Mouse (Mus musculus) hindbrain, embryonic 10.5 days (tissue): Measurements from ENCODE around the gene Lgals3. TPM values are rescaled to one million over a fixed set of nuclear protein-coding genes. Genes with fewer than 3 reads are reported as not detected.

ENCODE experiments used
- DNase-seq: peaks from one replicate; pipeline ENCODE4 v3.0.0-alpha.2; 2017; ENCODE audit warnings: low spot score
- H3K27ac ChIP-seq: fragments of 300-500 bp; sonication (generic); 2 replicates; pipeline ENCODE4 v1.5.1; 2016; ENCODE audit warnings: mild to moderate bottlenecking, moderate library complexity
- H3K27me3 ChIP-seq: fragments of 300-500 bp; sonication (generic); 2 replicates; pipeline ENCODE4 v1.6.1; 2016; ENCODE audit warnings: mild to moderate bottlenecking; ENCODE audit not compliant: poor library complexity, insufficient read depth, severe bottlenecking
- H3K36me3 ChIP-seq: fragments of 300-500 bp; sonication (generic); 2 replicates; pipeline ENCODE4 v1.6.1; 2016; ENCODE audit warnings: mild to moderate bottlenecking, moderate library complexity
- H3K4me1 ChIP-seq: fragments of 300-500 bp; sonication (generic); replicated peaks from 2 replicates; pipeline ENCODE4 v1.6.1; 2016; ENCODE audit warnings: mild to moderate bottlenecking
- H3K4me3 ChIP-seq: fragments of 300-500 bp; sonication (generic); 2 replicates; pipeline ENCODE4 v1.5.1; 2016; ENCODE audit warnings: mild to moderate bottlenecking, moderate library complexity
- H3K9me3 ChIP-seq: fragments of 300-500 bp; sonication (generic); 2 replicates; pipeline ENCODE4 v1.6.1; 2016; ENCODE audit warnings: mild to moderate bottlenecking, moderate library complexity
- WGBS: fragments of 180-500 bp; shearing (Covaris S2); methylation state at CpG from one replicate; pipeline ENCODE4 v1.1.7; 2016; 5-methylcytosine and 5-hydroxymethylcytosine counted together
- polyA plus RNA-seq: library from polyadenylated mRNA; unstranded; fragments of >200 nt; fragmentation: Nextera tagmentation; extraction: Ambion mirVana; gene quantifications from 2 replicates; pipeline ENCODE4 v1.2.1, GENCODE M21; 2016

Gene Lgals3
- polyA plus RNA-seq, 1 experiment from 2014 or later, result 0.43 TPM

DNA sequence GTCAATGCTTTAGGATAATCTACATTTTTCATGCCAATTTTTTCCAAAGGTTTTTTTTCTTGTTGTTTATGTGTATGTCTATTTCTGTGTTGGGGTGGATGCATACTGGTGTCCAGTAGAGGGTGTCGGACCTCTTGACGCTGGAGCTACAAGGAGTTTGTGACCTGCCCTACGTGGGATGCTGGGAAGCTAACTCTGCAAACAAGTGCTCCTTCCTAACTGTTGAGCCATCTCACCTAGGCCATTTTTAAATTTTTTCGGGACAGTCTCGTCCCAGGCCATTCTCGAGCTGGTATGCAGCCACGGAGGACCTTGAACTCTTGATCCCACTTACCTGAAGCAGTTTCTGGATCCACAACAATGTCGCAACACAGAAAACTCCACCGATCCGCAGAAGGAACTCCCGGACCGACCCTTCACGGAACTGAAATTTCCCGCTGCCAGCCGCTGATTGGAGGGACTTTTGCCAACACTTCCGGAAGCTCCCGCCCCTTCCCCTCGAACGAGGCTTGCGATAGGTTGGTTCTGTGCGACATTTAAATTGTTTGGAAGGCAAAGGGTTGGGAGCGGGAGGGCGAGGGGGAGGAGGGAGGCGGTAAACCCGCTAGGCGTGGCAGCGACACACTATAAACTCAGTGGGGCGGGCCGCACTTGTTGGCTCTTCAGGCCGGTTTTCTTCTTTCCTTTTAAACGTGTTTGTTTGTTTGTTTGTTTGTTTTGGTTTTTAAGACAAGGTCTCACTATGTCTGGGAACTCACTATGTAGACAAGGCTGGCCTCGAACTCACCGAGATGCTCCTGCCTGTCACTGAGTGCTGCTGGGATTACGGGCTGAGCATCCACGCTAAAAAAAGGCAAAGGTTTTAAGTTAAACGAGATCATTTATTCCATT is 50.5 kb downstream of the Lgals3 start, which contains the start of gene Dlgap5:
Dlgap5 (minus strand) TSS at position 633 of the 891 bp plus-strand sequence.
- peaks cover 16% of the 10 kb centered on the region for H3K4me1 ChIP-seq
- peak; percentile 95 for DNase-seq
- H3K27ac ChIP-seq, result peak within 1 kb of the TSS; percentile 90
- peak within 1 kb of the TSS; percentile 76 for H3K4me3 ChIP-seq
- no peaks in the 10 kb centered on the region for H3K27me3 ChIP-seq
- H3K36me3 ChIP-seq, result peaks cover 36% of the 10 kb centered on the region
- no peaks in the 10 kb centered on the region for H3K9me3 ChIP-seq
- 2% methylated on average over 36 of the region's 36 CpGs for WGBS

GRCm38 (mm10) chr14:47418666-47418991 is 51.1 kb downstream of the Lgals3 start:
- Histone ChIP-seq H3K36me3 (peaks cover 30% of the 10 kb centered on the region), H3K4me1 (peaks cover 16% of the 10 kb centered on the region), H3K4me3 (peak overlapping the region; percentile 76), H3K27me3 (no peaks in the 10 kb centered on the region), H3K27ac (peak overlapping the region; percentile 90), H3K9me3 (no peaks in the 10 kb centered on the region)
- WGBS, result 55% methylated on average over 5 of the region's 5 CpGs
- DNase-seq, result no peak

DNA sequence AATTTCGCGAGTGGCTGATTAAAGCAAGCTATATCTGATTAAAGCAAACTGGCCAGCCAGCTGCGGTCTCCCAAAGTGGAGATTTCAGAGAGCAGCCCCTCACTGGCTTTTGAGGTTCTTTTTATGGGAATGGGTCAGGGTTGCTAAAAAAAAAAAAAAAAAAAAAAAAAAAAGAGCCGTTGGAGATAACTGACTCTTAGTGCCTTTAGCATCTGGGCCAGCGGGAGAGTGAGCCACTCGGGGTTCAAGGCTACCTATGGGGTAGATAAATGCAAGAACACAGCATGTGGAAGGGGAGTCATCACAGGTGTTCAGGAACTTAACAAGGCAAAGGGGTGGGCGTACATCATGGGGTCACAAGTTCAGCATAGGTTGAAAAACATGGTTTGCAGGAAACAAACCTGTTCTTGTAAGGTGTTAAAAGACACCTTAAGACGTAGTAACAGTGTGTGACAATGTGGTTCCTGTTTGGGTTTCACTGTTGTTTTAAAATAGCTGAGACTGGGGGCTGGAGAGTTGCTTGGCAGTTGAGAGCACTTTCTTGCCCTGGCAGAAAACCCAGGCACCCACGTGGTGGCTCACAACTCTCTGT is 51.6 kb downstream of the Lgals3 start:
- Histone ChIP-seq H3K9me3 (no peaks in the 10 kb centered on the region), H3K27ac (peak overlapping the region; percentile 90; the same call in 1 of the 2 replicates), H3K27me3 (no peaks in the 10 kb centered on the region), H3K4me3 (peak overlapping the region; percentile 76; the same call in 1 of the 2 replicates), H3K36me3 (peaks cover 25% of the 10 kb centered on the region), H3K4me1 (peaks cover 16% of the 10 kb centered on the region)
- 84% methylated on average over 9 of the region's 9 CpGs for WGBS
- no peak for DNase-seq

DNA sequence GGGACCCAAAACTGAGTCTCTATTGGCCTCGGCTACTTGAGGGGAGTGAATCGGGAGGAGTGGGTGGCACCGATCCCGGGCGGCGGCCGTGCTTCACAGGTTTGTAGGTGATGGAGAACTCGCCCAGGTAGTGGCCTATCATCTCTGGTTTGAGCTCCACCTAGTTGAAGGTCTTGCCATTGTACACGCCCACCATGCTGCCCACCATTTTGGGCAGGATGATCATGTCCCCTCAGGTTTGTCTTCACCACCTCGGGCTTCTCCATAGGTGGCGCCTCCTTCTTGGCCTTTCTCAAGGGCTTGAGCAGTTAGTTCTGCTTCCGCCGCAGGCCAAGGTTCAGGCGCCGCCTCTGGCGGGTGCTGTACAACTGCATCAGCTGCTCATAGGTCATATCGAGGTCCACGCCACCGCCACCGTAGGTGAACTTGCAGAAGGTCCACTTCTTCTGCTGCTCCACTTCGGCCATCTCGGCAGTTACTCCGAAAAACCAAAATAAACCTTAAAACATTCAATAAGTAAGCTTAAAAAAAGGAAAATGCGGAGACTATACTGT is 52.2 kb downstream of the Lgals3 start:
- peaks cover 18% of the 10 kb centered on the region for H3K36me3 ChIP-seq
- no peak overlapping the region for H3K27ac ChIP-seq
- no peaks in the 10 kb centered on the region for H3K27me3 ChIP-seq
- H3K4me1 ChIP-seq, result peaks cover 16% of the 10 kb centered on the region
- H3K9me3 ChIP-seq, result no peaks in the 10 kb centered on the region
- H3K4me3 ChIP-seq, result no peak overlapping the region
- no peak for DNase-seq
- 91% methylated on average over 24 of the region's 24 CpGs for WGBS

DNA sequence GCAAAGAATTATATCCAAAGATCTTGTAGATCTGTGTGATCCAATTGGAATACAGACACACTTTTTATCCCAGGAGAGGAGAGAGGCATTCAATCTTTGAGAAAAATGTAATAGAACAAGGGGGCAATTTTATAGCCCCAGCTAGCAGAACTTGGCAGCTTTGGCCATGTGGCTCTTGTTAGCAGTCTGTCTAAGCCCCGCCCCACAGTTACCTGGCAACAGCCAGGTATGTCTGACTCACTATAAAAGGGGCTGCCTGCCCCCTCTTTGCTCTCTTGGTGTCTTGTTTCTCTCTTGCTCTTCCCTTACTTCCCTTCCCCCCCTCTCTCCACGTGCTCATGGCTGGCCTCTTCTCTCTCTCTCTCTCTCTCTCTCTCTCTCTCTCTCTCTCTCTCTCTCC is 54.1 kb downstream of the Lgals3 start:
- 38% methylated on average over 2 of the region's 2 CpGs for WGBS
- Histone ChIP-seq H3K9me3 (no peaks in the 10 kb centered on the region), H3K36me3 (peaks cover under 1% of the 10 kb centered on the region; the same call in 1 of the 2 replicates), H3K4me1 (peaks cover 14% of the 10 kb centered on the region), H3K27ac (no peak overlapping the region), H3K27me3 (no peaks in the 10 kb centered on the region), H3K4me3 (no peak overlapping the region)
- DNase-seq, result no peak

- Histone ChIP-seq H3K4me1 (peaks cover 5% of the 10 kb centered on the region), H3K4me3 (no peak overlapping the region), H3K27me3 (no peaks in the 10 kb centered on the region), H3K27ac (no peak overlapping the region), H3K36me3 (no peaks in the 10 kb centered on the region), H3K9me3 (no peaks in the 10 kb centered on the region)
- DNase-seq, result no peak
- 64% methylated on average over 4 of the region's 4 CpGs for WGBS
Measured at GRCm38 (mm10) chr14:47422466-47422865, 54.9 kb downstream of the Lgals3 start.

GRCm38 (mm10) chr14:47432987-47433386 is 65.4 kb downstream of the Lgals3 start:
- no peak overlapping the region for H3K27ac ChIP-seq
- H3K4me3 ChIP-seq, result no peak overlapping the region
- H3K9me3 ChIP-seq, result no peaks in the 10 kb centered on the region
- H3K4me1 ChIP-seq, result no peaks in the 10 kb centered on the region
- no peaks in the 10 kb centered on the region for H3K27me3 ChIP-seq
- DNase-seq, result no peak
- no peaks in the 10 kb centered on the region for H3K36me3 ChIP-seq

Other genes starting within 250 kb of the Lgals3 start
- 0.98 and 1.2 TPM in 2 replicates for gene Gch1, start 178.3 kb upstream of the Lgals3 start, polyA plus RNA-seq
- 36.9 and 54.8 TPM in 2 replicates for gene Wdhd1, start 90.9 kb upstream of the Lgals3 start, polyA plus RNA-seq
- gene Socs4, start 90.8 kb upstream of the Lgals3 start, polyA plus RNA-seq, result 4.2 and 4.6 TPM in 2 replicates
- gene Mapk1ip1l, start 69.5 kb upstream of the Lgals3 start, polyA plus RNA-seq, result 72.0 and 104 TPM in 2 replicates
- 56.6 and 76.9 TPM in 2 replicates for gene Dlgap5, start 50.7 kb downstream of the Lgals3 start, polyA plus RNA-seq
- 19.8 and 24.6 TPM in 2 replicates for gene Fbxo34, start 82.7 kb downstream of the Lgals3 start, polyA plus RNA-seq
- 16.5 and 16.6 TPM in 2 replicates for gene Atg14, start 202.9 kb downstream of the Lgals3 start, polyA plus RNA-seq